Mouse (Mus musculus): ENCODE measurements at regions not wholly inside any gene's neighbourhood (a gene's known extent, or its start where the extent isn't known, plus 50 kb on each side); places are given as distances from the start of the nearest gene placed in this dataset.
A peak's percentile ranks its signal among the peaks of the same experiment; 100 is the strongest.
"Not testable (repeated sequence)": the region's sequence is repeated elsewhere in the genome, so short reads cannot be mapped to it uniquely, and the experiment has no call there.

- Histone ChIP-seq H3K4me3 (ENCODE audit: low read depth, low read length) (no peak overlapping the region), H3K9ac (ENCODE audit: low read depth, low read length) (no peak overlapping the region), H3K4me2 (ENCODE audit: low read depth, low read length) (no peak overlapping the region), H3K27ac (replicated peaks; ENCODE audit: low read depth, low read length) (no peak overlapping the region), H3K27me3 (replicated peaks; ENCODE audit: control insufficient read depth, insufficient read depth, low read length) (no peaks in the 10 kb centered on the region), H3K36me3 (ENCODE audit: control insufficient read depth, insufficient read depth, low read length) (no peaks in the 10 kb centered on the region), H3K9me3 (ENCODE audit: control insufficient read depth, low read length) (no peaks in the 10 kb centered on the region), H3K4me1 (ENCODE audit: control insufficient read depth, insufficient read depth, low read length) (no peaks in the 10 kb centered on the region)
- ATAC-seq (ENCODE audit: low read depth): no peak
- DNase-seq (ENCODE audit: low spot score): peak; percentile 1
Observed at GRCm38 (mm10) chr6:67631617-67632016, 96.0 kb upstream of the Tacstd2 start.

- 28% methylated on average over 1 of the region's 1 CpGs for WGBS
Observed at GRCm38 (mm10) chr6:67610402-67610801, 74.8 kb upstream of the Tacstd2 start.

DNA sequence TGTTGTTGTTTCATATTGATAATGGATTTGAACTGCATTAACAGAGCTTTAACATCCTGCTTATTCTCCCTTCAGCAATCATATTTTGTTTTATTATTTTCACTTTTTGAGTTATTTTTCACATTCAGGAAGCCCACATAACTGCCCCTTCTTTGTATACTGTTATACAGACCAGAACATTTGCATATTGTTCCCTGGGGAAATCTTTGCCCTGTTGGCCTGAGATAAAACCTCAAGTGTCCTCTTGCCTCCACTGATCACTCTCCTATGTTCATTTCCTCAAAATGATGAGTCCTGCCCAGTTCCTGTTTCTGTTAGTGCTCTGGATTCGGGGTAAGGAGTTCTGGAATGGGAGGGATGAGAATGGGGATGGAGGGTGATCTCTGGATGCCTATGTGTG lies 73.9 kb upstream of the Tacstd2 start:
- not testable (repeated sequence) for H3K27me3 ChIP-seq (replicated peaks; ENCODE audit: control insufficient read depth, insufficient read depth, low read length); ATAC-seq (ENCODE audit: low read depth); H3K9me3 ChIP-seq (ENCODE audit: control insufficient read depth, low read length); H3K36me3 ChIP-seq (ENCODE audit: control insufficient read depth, insufficient read depth, low read length); H3K9ac ChIP-seq (ENCODE audit: low read depth, low read length); H3K4me3 ChIP-seq (ENCODE audit: low read depth, low read length); H3K4me1 ChIP-seq (ENCODE audit: control insufficient read depth, insufficient read depth, low read length); DNase-seq (ENCODE audit: low spot score); H3K4me2 ChIP-seq (ENCODE audit: low read depth, low read length); H3K27ac ChIP-seq (replicated peaks; ENCODE audit: low read depth, low read length)
- 52% methylated on average over 1 of the region's 1 CpGs for WGBS

More at GRCm38 (mm10) chr6:67610402-67610801, 74.8 kb upstream of the Tacstd2 start:
- no peak overlapping the region for H3K4me2 ChIP-seq (ENCODE audit: low read depth, low read length)
- no peak overlapping the region for H3K4me3 ChIP-seq (ENCODE audit: low read depth, low read length)
- H3K36me3 ChIP-seq (ENCODE audit: control insufficient read depth, insufficient read depth, low read length): no peaks in the 10 kb centered on the region
- 0 out of 2 replicates have a peak, but pooled peaks have one; percentile 33 for ATAC-seq (ENCODE audit: low read depth)
- no peaks in the 10 kb centered on the region for H3K4me1 ChIP-seq (ENCODE audit: control insufficient read depth, insufficient read depth, low read length)
- 0 out of 2 replicates have a peak, but pooled peaks cover 3% of the 10 kb centered on the region for H3K9me3 ChIP-seq (ENCODE audit: control insufficient read depth, low read length)
- no peaks in the 10 kb centered on the region for H3K27me3 ChIP-seq (replicated peaks; ENCODE audit: control insufficient read depth, insufficient read depth, low read length)
- H3K27ac ChIP-seq (replicated peaks; ENCODE audit: low read depth, low read length): no peak overlapping the region
- no peak overlapping the region for H3K9ac ChIP-seq (ENCODE audit: low read depth, low read length)
- peak; percentile 48 for DNase-seq (ENCODE audit: low spot score)

Data from embryonic facial prominence, embryonic 14.5 days (tissue).